Mouse (Mus musculus) cortical plate, adult 2 months (tissue): ENCODE data around the gene Mcoln1. TPM values are rescaled to one million over a fixed set of nuclear protein-coding genes. Genes with fewer than 3 reads are reported as not detected.

ENCODE experiments used
- H3K27ac ChIP-seq: fragments of 200-500 bp; 2 replicates; pipeline ENCODE4 v1.5.1; 2012; ENCODE audit warnings: low read length, control low read depth, inconsistent platforms; ENCODE audit not compliant: insufficient read depth
- H3K4me1 ChIP-seq: fragments of 200-500 bp; 2 replicates; pipeline ENCODE4 v1.6.1; 2011; ENCODE audit warnings: low read length; ENCODE audit not compliant: control insufficient read depth, insufficient read depth
- H3K4me3 ChIP-seq: fragments of 200-500 bp; 2 replicates; pipeline ENCODE4 v1.5.1; 2011; ENCODE audit warnings: mild to moderate bottlenecking, low read length, control low read depth; ENCODE audit not compliant: insufficient read depth
- CTCF ChIP-seq: fragments of 200-500 bp; IDR thresholded peaks from 2 replicates; pipeline ENCODE4 v1.5.1; 2011; ENCODE audit warnings: mild to moderate bottlenecking, control low read depth, low read length; ENCODE audit not compliant: insufficient read depth; ENCODE audit errors: extremely low read depth
- POLR2A ChIP-seq: fragments of 200-500 bp; IDR thresholded peaks from 2 replicates; pipeline ENCODE4 v1.6.1; 2011; ENCODE audit warnings: mild to moderate bottlenecking, low read length, control low read depth; ENCODE audit not compliant: insufficient read depth; ENCODE audit errors: extremely low read depth
- polyA plus RNA-seq: library from polyadenylated mRNA; depleted of rRNA; stranded (reverse); fragments of >200 nt; gene quantifications from 2 replicates; pipeline ENCODE4 v1.2.3, GENCODE M21; 2012; rRNA removed

The Mcoln1 gene
- polyA plus RNA-seq, 1 experiment: 235 TPM

- Histone ChIP-seq H3K27ac (no peak overlapping the region), H3K4me1 (no peaks in the 10 kb centered on the region), H3K4me3 (no peak overlapping the region)
- TF ChIP-seq POLR2A: no peak
- no peak for TF ChIP-seq CTCF
These were observed 39.8 kb downstream of the Mcoln1 start for GRCm38 (mm10) chr8:3540076-3540475.

GRCm38 (mm10) chr8:3546511-3546910 lies 46.3 kb downstream of the Mcoln1 start:
- TF ChIP-seq CTCF: no peak
- TF ChIP-seq POLR2A: no peak
- no peaks in the 10 kb centered on the region for H3K4me1 ChIP-seq
- H3K4me3 ChIP-seq: no peak overlapping the region
- H3K27ac ChIP-seq: no peak overlapping the region

GRCm38 (mm10) chr8:3552240-3552639 lies 52.0 kb downstream of the Mcoln1 start:
- Histone ChIP-seq H3K4me1 (no peaks in the 10 kb centered on the region), H3K27ac (no peak overlapping the region), H3K4me3 (no peak overlapping the region)
- no peak for TF ChIP-seq CTCF
- TF ChIP-seq POLR2A: no peak

- no peak overlapping the region for H3K27ac ChIP-seq
- H3K4me3 ChIP-seq: no peak overlapping the region
- no peaks in the 10 kb centered on the region for H3K4me1 ChIP-seq
- TF ChIP-seq POLR2A: no peak
- TF ChIP-seq CTCF: no peak
These were observed 55.9 kb downstream of the Mcoln1 start for GRCm38 (mm10) chr8:3556114-3556513.

Other genes starting within 250 kb of the Mcoln1 start
- gene Insr, start 220.8 kb upstream of the Mcoln1 start, polyA plus RNA-seq: 15.1 TPM in 2 replicates
- not detected in 2 replicates for gene A430078G23Rik, start 147.0 kb upstream of the Mcoln1 start, polyA plus RNA-seq
- gene Arhgef18, start 107.5 kb upstream of the Mcoln1 start, polyA plus RNA-seq: 33.0 and 34.2 TPM in 2 replicates
- gene Pex11g, start 32.8 kb upstream of the Mcoln1 start, polyA plus RNA-seq: 0.89 and 1.5 TPM in 2 replicates
- 0.21 and 0.30 TPM in 2 replicates for gene Tex45, start 29.6 kb upstream of the Mcoln1 start, polyA plus RNA-seq
- 52.5 and 55.0 TPM in 2 replicates for gene Zfp358, start 7.3 kb upstream of the Mcoln1 start, polyA plus RNA-seq
- 67.6 and 73.7 TPM in 2 replicates for gene Pnpla6, start 14.9 kb downstream of the Mcoln1 start, polyA plus RNA-seq
- 0.13 and 0.23 TPM in 2 replicates for gene C330021F23Rik, start 67.5 kb downstream of the Mcoln1 start, polyA plus RNA-seq
- 30.2 and 32.4 TPM in 2 replicates for gene Camsap3, start 86.8 kb downstream of the Mcoln1 start, polyA plus RNA-seq
- gene Xab2, start 120.9 kb downstream of the Mcoln1 start, polyA plus RNA-seq: 52.9 and 53.1 TPM in 2 replicates
- gene Pet100, start 121.1 kb downstream of the Mcoln1 start, polyA plus RNA-seq: 67.1 and 72.7 TPM in 2 replicates
- gene Pcp2, start 125.1 kb downstream of the Mcoln1 start, polyA plus RNA-seq: 5.9 TPM in 1 of 2 replicates, not detected in the other
- gene Stxbp2, start 130.5 kb downstream of the Mcoln1 start, polyA plus RNA-seq: 274 and 285 TPM in 2 replicates
- 1.7 and 2.2 TPM in 2 replicates for gene Retn, start 155.3 kb downstream of the Mcoln1 start, polyA plus RNA-seq
- 0.19 and 0.26 TPM in 2 replicates for gene Mcemp1, start 165.3 kb downstream of the Mcoln1 start, polyA plus RNA-seq
- gene Fcor, start 171.9 kb downstream of the Mcoln1 start, polyA plus RNA-seq: 19.6 and 23.0 TPM in 2 replicates
- 32.7 and 33.4 TPM in 2 replicates for gene Trappc5, start 175.8 kb downstream of the Mcoln1 start, polyA plus RNA-seq
- gene Fcer2a, start 193.7 kb downstream of the Mcoln1 start, polyA plus RNA-seq: 0.08 and 0.23 TPM in 2 replicates
- gene Clec4g, start 220.2 kb downstream of the Mcoln1 start, polyA plus RNA-seq: 0.13 and 0.15 TPM in 2 replicates
- 0.17 and 0.32 TPM in 2 replicates for gene Cd209a, start 248.5 kb downstream of the Mcoln1 start, polyA plus RNA-seq